Mouse (Mus musculus) heart, embryonic 15.5 days (tissue): ENCODE results near the gene Edc3. TPM values are rescaled to one million over a fixed set of nuclear protein-coding genes. Genes with fewer than 3 reads are reported as not detected.

Source experiments
- ATAC-seq: fragments of 200-750 bp; cut with Nextera tagmentation; replicated peaks from 2 replicates; pipeline ENCODE4 v1.8.0; 2017; ENCODE audit warnings: low read depth, moderate TSS enrichment; ENCODE audit not compliant: insufficient number of reproducible peaks, insufficient read depth, low FRiP score
- H3K27ac ChIP-seq: fragments of 300-500 bp; sonication (generic); 2 replicates; pipeline ENCODE4 v1.5.1; 2015; ENCODE audit warnings: mild to moderate bottlenecking, inconsistent platforms
- H3K27me3 ChIP-seq: fragments of 300-500 bp; sonication (generic); 2 replicates; pipeline ENCODE4 v1.6.1; 2015; ENCODE audit warnings: inconsistent platforms
- H3K36me3 ChIP-seq: fragments of 300-500 bp; sonication (generic); 2 replicates; pipeline ENCODE4 v1.6.1; 2015; ENCODE audit warnings: mild to moderate bottlenecking, inconsistent platforms
- H3K4me1 ChIP-seq: fragments of 300-500 bp; sonication (generic); replicated peaks from 2 replicates; pipeline ENCODE4 v1.6.1; 2015; ENCODE audit warnings: inconsistent platforms
- H3K4me2 ChIP-seq: fragments of 300-500 bp; sonication (generic); 2 replicates; pipeline ENCODE4 v1.6.1; 2015; ENCODE audit warnings: inconsistent platforms, mild to moderate bottlenecking, moderate library complexity
- H3K4me3 ChIP-seq: fragments of 300-500 bp; sonication (generic); 2 replicates; pipeline ENCODE4 v1.5.1; 2015; ENCODE audit warnings: mild to moderate bottlenecking, inconsistent platforms
- H3K9ac ChIP-seq: fragments of 300-500 bp; sonication (generic); 2 replicates; pipeline ENCODE4 v1.6.1; 2015; ENCODE audit warnings: mild to moderate bottlenecking, inconsistent platforms
- H3K9me3 ChIP-seq: fragments of 300-500 bp; sonication (generic); replicated peaks from 2 replicates; pipeline ENCODE4 v1.6.1; 2016; ENCODE audit warnings: inconsistent platforms
- WGBS: fragments of 180-500 bp; shearing (Covaris S2); methylation state at CpG from one replicate; pipeline ENCODE4 v1.1.7; 2015; ENCODE audit warnings: mixed read lengths; 5-methylcytosine and 5-hydroxymethylcytosine counted together
- polyA plus RNA-seq: library from polyadenylated mRNA; unstranded; fragments of >200 nt; fragmentation: Nextera tagmentation; extraction: Ambion mirVana; gene quantifications from 2 replicates; pipeline ENCODE4 v1.2.1, GENCODE M21; 2015

The Edc3 gene
- polyA plus RNA-seq, 1 experiment from 2014 or later: 13.5 TPM

GRCm38 (mm10) chr9:57762563-57762991 lies 54.2 kb downstream of the Edc3 start:
- no peaks in the 10 kb centered on the region for H3K9me3 ChIP-seq
- no peak for ATAC-seq
- WGBS: 33% methylated on average over 6 of the region's 6 CpGs
- H3K4me2 ChIP-seq: peak overlapping the region; percentile 92
- H3K4me1 ChIP-seq: peaks cover 56% of the 10 kb centered on the region
- peak overlapping the region; percentile 16 for H3K4me3 ChIP-seq
- no peaks in the 10 kb centered on the region for H3K27me3 ChIP-seq
- H3K9ac ChIP-seq: no peak overlapping the region
- peaks cover 37% of the 10 kb centered on the region for H3K36me3 ChIP-seq
- H3K27ac ChIP-seq: peak overlapping the region; percentile 99; the same call in 1 of the 2 replicates

GRCm38 (mm10) chr9:57764147-57764973 lies 56.0 kb downstream of the Edc3 start:
- Histone ChIP-seq H3K4me3 (peak overlapping the region; percentile 92), H3K27me3 (no peaks in the 10 kb centered on the region), H3K4me1 (peaks cover 56% of the 10 kb centered on the region), H3K27ac (peak overlapping the region; percentile 99), H3K9me3 (no peaks in the 10 kb centered on the region), H3K4me2 (peak overlapping the region; percentile 92), H3K36me3 (peaks cover 22% of the 10 kb centered on the region), H3K9ac (peak overlapping the region; percentile 97)
- peak; percentile 54 for ATAC-seq
- WGBS: under 1% methylated on average over 57 of the region's 57 CpGs

- Histone ChIP-seq H3K4me3 (peak overlapping the region; percentile 92), H3K4me1 (peaks cover 57% of the 10 kb centered on the region), H3K27ac (peak overlapping the region; percentile 99), H3K4me2 (peak overlapping the region; percentile 92), H3K9ac (peak overlapping the region; percentile 97), H3K9me3 (no peaks in the 10 kb centered on the region), H3K36me3 (peaks cover 15% of the 10 kb centered on the region), H3K27me3 (no peaks in the 10 kb centered on the region)
- under 1% methylated on average over 45 of the region's 45 CpGs for WGBS
- peak; percentile 89 for ATAC-seq
Observed at GRCm38 (mm10) chr9:57764974-57765363, 56.6 kb downstream of the Edc3 start.

GRCm38 (mm10) chr9:57765364-57766351 lies 57.3 kb downstream of the Edc3 start, which contains the start of gene Clk3:
TSS of gene Clk3 (minus strand) at chr9:57765860.
- whole genome bisulfite sequencing: under 1% methylated on average over 93 of the region's 93 CpGs
- Histone ChIP-seq H3K36me3 (peaks cover 9% of the 10 kb centered on the region), H3K4me2 (peak within 1 kb of the TSS; percentile 92), H3K4me1 (peaks cover 60% of the 10 kb centered on the region), H3K9ac (peak within 1 kb of the TSS; percentile 97), H3K27me3 (no peaks in the 10 kb centered on the region), H3K4me3 (peak within 1 kb of the TSS; percentile 92), H3K27ac (peak within 1 kb of the TSS; percentile 99), H3K9me3 (no peaks in the 10 kb centered on the region)
- ATAC-seq: peak; percentile 40

- peak overlapping the region; percentile 97; the same call in 1 of the 2 replicates for H3K9ac ChIP-seq
- H3K27ac ChIP-seq: peak overlapping the region; percentile 99
- ATAC-seq: no peak
- no peaks in the 10 kb centered on the region for H3K9me3 ChIP-seq
- H3K27me3 ChIP-seq: no peaks in the 10 kb centered on the region
- peak overlapping the region; percentile 92 for H3K4me2 ChIP-seq
- peaks cover 65% of the 10 kb centered on the region for H3K4me1 ChIP-seq
- H3K4me3 ChIP-seq: peak overlapping the region; percentile 92
- peaks cover under 1% of the 10 kb centered on the region; the same call in 1 of the 2 replicates for H3K36me3 ChIP-seq
- 33% methylated on average over 6 of the region's 6 CpGs for WGBS
Observed at GRCm38 (mm10) chr9:57766431-57766830, 58.1 kb downstream of the Edc3 start.

GRCm38 (mm10) chr9:57767231-57767630 lies 58.9 kb downstream of the Edc3 start:
- Histone ChIP-seq H3K27me3 (no peaks in the 10 kb centered on the region), H3K4me3 (no peak overlapping the region), H3K9me3 (no peaks in the 10 kb centered on the region), H3K27ac (peak overlapping the region; percentile 40), H3K4me2 (peak overlapping the region; percentile 92; the same call in 1 of the 2 replicates), H3K9ac (no peak overlapping the region), H3K36me3 (no peaks in the 10 kb centered on the region), H3K4me1 (peaks cover 59% of the 10 kb centered on the region)
- 74% methylated on average over 4 of the region's 4 CpGs for WGBS
- ATAC-seq: no peak

GRCm38 (mm10) chr9:57769539-57770069 lies 61.3 kb downstream of the Edc3 start:
- Histone ChIP-seq H3K36me3 (no peaks in the 10 kb centered on the region), H3K27me3 (no peaks in the 10 kb centered on the region), H3K9ac (no peak overlapping the region), H3K4me1 (peaks cover 40% of the 10 kb centered on the region), H3K4me3 (no peak overlapping the region), H3K9me3 (no peaks in the 10 kb centered on the region), H3K4me2 (no peak overlapping the region), H3K27ac (peak overlapping the region; percentile 76)
- no peak for ATAC-seq
- WGBS: 35% methylated on average over 2 of the region's 2 CpGs

GRCm38 (mm10) chr9:57770214-57770613 lies 61.9 kb downstream of the Edc3 start:
- no peak overlapping the region for H3K4me2 ChIP-seq
- H3K9ac ChIP-seq: no peak overlapping the region
- H3K27ac ChIP-seq: peak overlapping the region; percentile 76
- H3K27me3 ChIP-seq: no peaks in the 10 kb centered on the region
- no peaks in the 10 kb centered on the region for H3K9me3 ChIP-seq
- no peaks in the 10 kb centered on the region for H3K36me3 ChIP-seq
- H3K4me1 ChIP-seq: peaks cover 40% of the 10 kb centered on the region
- no peak overlapping the region for H3K4me3 ChIP-seq
- 30% methylated on average over 1 of the region's 1 CpGs for WGBS
- ATAC-seq: no peak

GRCm38 (mm10) chr9:57770836-57771235 lies 62.5 kb downstream of the Edc3 start:
- H3K9me3 ChIP-seq: no peaks in the 10 kb centered on the region
- H3K4me1 ChIP-seq: peaks cover 40% of the 10 kb centered on the region
- H3K36me3 ChIP-seq: no peaks in the 10 kb centered on the region
- H3K9ac ChIP-seq: no peak overlapping the region
- H3K27ac ChIP-seq: peak overlapping the region; percentile 76; the same call in 1 of the 2 replicates
- no peak overlapping the region for H3K4me2 ChIP-seq
- 78% methylated on average over 2 of the region's 2 CpGs for WGBS
- ATAC-seq: no peak
- H3K4me3 ChIP-seq: no peak overlapping the region
- no peaks in the 10 kb centered on the region for H3K27me3 ChIP-seq

GRCm38 (mm10) chr9:57773754-57774153 lies 65.4 kb downstream of the Edc3 start:
- H3K27ac ChIP-seq: no peak overlapping the region
- H3K4me2 ChIP-seq: no peak overlapping the region
- no peak overlapping the region for H3K9ac ChIP-seq
- peaks cover 23% of the 10 kb centered on the region for H3K4me1 ChIP-seq
- H3K4me3 ChIP-seq: no peak overlapping the region
- 54% methylated on average over 3 of the region's 3 CpGs for WGBS
- H3K36me3 ChIP-seq: no peaks in the 10 kb centered on the region
- no peak for ATAC-seq
- H3K9me3 ChIP-seq: no peaks in the 10 kb centered on the region
- H3K27me3 ChIP-seq: no peaks in the 10 kb centered on the region

GRCm38 (mm10) chr9:57774168-57774567 lies 65.8 kb downstream of the Edc3 start:
- no peaks in the 10 kb centered on the region for H3K27me3 ChIP-seq
- 10% methylated on average over 1 of the region's 1 CpGs for WGBS
- H3K9ac ChIP-seq: no peak overlapping the region
- no peak for ATAC-seq
- H3K4me3 ChIP-seq: no peak overlapping the region
- no peak overlapping the region for H3K4me2 ChIP-seq
- peaks cover 22% of the 10 kb centered on the region for H3K4me1 ChIP-seq
- no peaks in the 10 kb centered on the region for H3K9me3 ChIP-seq
- no peak overlapping the region for H3K27ac ChIP-seq
- no peaks in the 10 kb centered on the region for H3K36me3 ChIP-seq
